Mouse (Mus musculus) stomach, postnatal 0 days (tissue): ENCODE data around the gene Nek10. TPM values are rescaled to one million over a fixed set of nuclear protein-coding genes. Genes with fewer than 3 reads are reported as not detected.
A peak's percentile ranks its signal among the peaks of the same experiment; 100 is the strongest.

Experiments
- ATAC-seq: fragments of 200-750 bp; cut with Nextera tagmentation; 2 replicates; pipeline ENCODE4 v1.8.0; 2017; ENCODE audit not compliant: low FRiP score, low TSS enrichment
- DNase-seq: peaks from one replicate; pipeline ENCODE4 v3.0.0-alpha.2; 2016; ENCODE audit warnings: low spot score
- H3K27ac ChIP-seq: fragments of 300-500 bp; sonication (generic); replicated peaks from 2 replicates; pipeline ENCODE4 v1.5.1; 2014; ENCODE audit warnings: mild to moderate bottlenecking, control low read depth
- H3K27me3 ChIP-seq: fragments of 300-500 bp; sonication (generic); 2 replicates; pipeline ENCODE4 v1.6.1; 2014; ENCODE audit warnings: low read length; ENCODE audit not compliant: control insufficient read depth, insufficient read depth
- H3K36me3 ChIP-seq: fragments of 300-500 bp; sonication (generic); 2 replicates; pipeline ENCODE4 v1.6.1; 2014; ENCODE audit warnings: low read length, mixed read lengths; ENCODE audit not compliant: control insufficient read depth, insufficient read depth
- H3K4me1 ChIP-seq: fragments of 300-500 bp; sonication (generic); replicated peaks from 2 replicates; pipeline ENCODE4 v1.6.1; 2014; ENCODE audit warnings: antibody characterized with exemption; ENCODE audit not compliant: control insufficient read depth, insufficient read depth
- H3K4me2 ChIP-seq: fragments of 300-500 bp; sonication (generic); replicated peaks from 2 replicates; pipeline ENCODE4 v1.6.1; 2014; ENCODE audit warnings: low read depth, mild to moderate bottlenecking, control low read depth, moderate library complexity
- H3K4me3 ChIP-seq: fragments of 300-500 bp; sonication (generic); 2 replicates; pipeline ENCODE4 v1.5.1; 2014; ENCODE audit warnings: low read depth, low read length, control low read depth
- H3K9ac ChIP-seq: fragments of 300-500 bp; sonication (generic); 2 replicates; pipeline ENCODE4 v1.6.1; 2014; ENCODE audit warnings: mild to moderate bottlenecking, low read length, control low read depth, mixed read lengths
- H3K9me3 ChIP-seq: fragments of 300-500 bp; sonication (generic); 2 replicates; pipeline ENCODE4 v1.6.1; 2016; ENCODE audit warnings: low read length; ENCODE audit not compliant: control insufficient read depth
- CTCF ChIP-seq: IDR thresholded peaks from 2 replicates; pipeline ENCODE4 v1.5.1; 2016; ENCODE audit warnings: antibody characterized with exemption, low read depth, mild to moderate bottlenecking, moderate library complexity
- EP300 ChIP-seq: optimal IDR thresholded peaks from 2 replicates; pipeline ENCODE3; 2016; ENCODE audit warnings: antibody characterized with exemption
- WGBS: fragments of 180-500 bp; shearing (Covaris S2); extraction: QIAGEN DNeasy Blood & Tissue Kit; methylation state at CpG from one replicate; pipeline ENCODE4 v1.1.7; 2014; 5-methylcytosine and 5-hydroxymethylcytosine counted together
- polyA plus RNA-seq: library from polyadenylated mRNA; unstranded; fragments of >200 nt; fragmentation: Nextera tagmentation; extraction: Ambion mirVana; gene quantifications from 2 replicates; pipeline ENCODE4 v1.2.1, GENCODE M21; 2015

Nek10 gene
- polyA plus RNA-seq, 1 experiment from 2014 or later, result 0.02 TPM

DNA sequence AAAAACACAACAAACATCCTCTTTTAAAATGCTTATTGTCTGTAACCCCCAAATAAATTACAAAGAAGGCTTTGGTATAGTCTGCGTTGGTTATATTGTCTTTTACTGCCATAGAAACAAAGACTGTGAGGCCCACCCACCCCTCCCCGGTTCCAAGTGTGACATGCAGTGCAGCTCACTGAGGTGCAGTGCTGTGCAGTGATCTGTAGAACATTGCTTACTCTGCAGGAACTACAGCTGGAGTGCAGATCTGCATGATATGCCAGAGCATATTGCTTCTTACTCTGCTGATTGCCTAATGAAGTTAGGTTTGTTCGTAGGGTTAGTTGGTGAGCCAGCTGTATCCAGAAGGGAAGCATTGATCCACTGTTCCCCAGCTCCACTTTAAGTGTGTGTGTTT lies 57.1 kb downstream of the Nek10 start:
- no peaks in the 10 kb centered on the region for H3K36me3 ChIP-seq
- H3K9ac ChIP-seq, result no peak overlapping the region
- no peak overlapping the region for H3K27ac ChIP-seq
- 50% methylated on average over 3 of the region's 3 CpGs for WGBS
- no peaks in the 10 kb centered on the region for H3K4me1 ChIP-seq
- no peaks in the 10 kb centered on the region for H3K27me3 ChIP-seq
- TF ChIP-seq EP300 (no peak), CTCF (no peak)
- H3K4me2 ChIP-seq, result no peak overlapping the region
- H3K9me3 ChIP-seq, result no peaks in the 10 kb centered on the region
- no peak overlapping the region for H3K4me3 ChIP-seq
- DNase-seq (no peak), ATAC-seq (no peak)

- no peak overlapping the region for H3K4me2 ChIP-seq
- H3K36me3 ChIP-seq, result no peaks in the 10 kb centered on the region
- WGBS, result 18% methylated on average over 7 of the region's 7 CpGs
- no peak overlapping the region for H3K9ac ChIP-seq
- no peak overlapping the region for H3K4me3 ChIP-seq
- no peak overlapping the region for H3K27ac ChIP-seq
- no peaks in the 10 kb centered on the region for H3K9me3 ChIP-seq
- no peaks in the 10 kb centered on the region for H3K27me3 ChIP-seq
- TF ChIP-seq CTCF, result peak; percentile 96
- no peak for TF ChIP-seq EP300
- DNase-seq, result peak; percentile 81
- peak; percentile 76 for ATAC-seq
- H3K4me1 ChIP-seq, result no peaks in the 10 kb centered on the region
Observed at GRCm38 (mm10) chr14:14863690-14864356, 60.6 kb downstream of the Nek10 start.

DNA sequence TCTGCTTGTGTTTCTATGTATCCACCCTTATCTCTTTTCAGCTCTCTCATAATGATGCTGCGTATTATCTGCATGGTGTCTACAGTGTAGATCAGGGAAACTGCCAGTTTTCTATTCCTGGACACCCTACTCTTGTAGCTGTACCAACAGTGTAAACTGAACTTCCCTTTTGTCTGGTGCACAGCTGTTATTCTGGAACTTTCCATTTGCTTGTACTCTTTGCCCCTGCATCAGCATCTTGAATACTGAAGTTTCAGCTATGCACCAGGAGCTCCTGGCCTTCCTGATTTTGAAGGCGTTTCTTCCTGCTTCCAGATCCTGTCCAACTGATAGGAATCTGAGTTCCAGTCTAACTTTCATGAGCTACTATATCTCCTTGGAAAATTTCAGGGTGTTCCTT lies 66.0 kb downstream of the Nek10 start:
- H3K9ac ChIP-seq, result no peak overlapping the region
- DNase-seq (no peak), ATAC-seq (no peak)
- H3K4me3 ChIP-seq, result no peak overlapping the region
- 72% methylated on average over 2 of the region's 2 CpGs for WGBS
- no peaks in the 10 kb centered on the region for H3K27me3 ChIP-seq
- H3K4me1 ChIP-seq, result no peaks in the 10 kb centered on the region
- no peaks in the 10 kb centered on the region for H3K36me3 ChIP-seq
- H3K27ac ChIP-seq, result no peak overlapping the region
- no peak overlapping the region for H3K4me2 ChIP-seq
- TF ChIP-seq EP300 (no peak), CTCF (no peak)
- H3K9me3 ChIP-seq, result no peaks in the 10 kb centered on the region

DNA sequence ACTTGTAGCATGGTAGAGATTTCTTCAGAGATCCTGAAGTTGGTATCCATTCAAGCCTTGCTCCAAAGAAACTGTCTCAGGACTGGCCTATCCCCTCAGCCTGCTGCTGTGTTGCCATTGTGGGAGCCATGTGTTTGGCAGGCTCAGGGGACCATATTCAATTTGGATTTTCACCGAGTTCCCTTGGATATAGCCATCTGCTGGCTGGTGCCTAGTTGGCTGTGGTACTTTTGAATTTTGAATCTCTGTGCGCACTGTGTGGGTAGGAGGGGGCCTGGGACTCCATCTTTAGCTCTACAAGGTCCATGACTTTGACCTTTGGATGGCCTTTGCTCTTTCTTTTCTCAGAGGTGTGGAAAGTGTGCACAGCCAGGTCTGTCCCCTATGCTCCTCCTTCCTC lies 66.8 kb downstream of the Nek10 start:
- DNase-seq (no peak), ATAC-seq (no peak)
- 92% methylated on average over 2 of the region's 2 CpGs for WGBS
- Histone ChIP-seq H3K9me3 (no peaks in the 10 kb centered on the region), H3K27me3 (no peaks in the 10 kb centered on the region), H3K4me2 (no peak overlapping the region), H3K27ac (no peak overlapping the region), H3K4me1 (no peaks in the 10 kb centered on the region), H3K9ac (no peak overlapping the region), H3K4me3 (no peak overlapping the region), H3K36me3 (no peaks in the 10 kb centered on the region)
- TF ChIP-seq EP300 (no peak), CTCF (no peak)

GRCm38 (mm10) chr14:14870463-14870862 lies 67.2 kb downstream of the Nek10 start:
- Histone ChIP-seq H3K9ac (no peak overlapping the region), H3K27me3 (no peaks in the 10 kb centered on the region), H3K27ac (no peak overlapping the region), H3K36me3 (no peaks in the 10 kb centered on the region), H3K4me3 (no peak overlapping the region), H3K4me2 (no peak overlapping the region), H3K9me3 (no peaks in the 10 kb centered on the region), H3K4me1 (no peaks in the 10 kb centered on the region)
- TF ChIP-seq CTCF (no peak), EP300 (no peak)
- 74% methylated on average over 3 of the region's 3 CpGs for WGBS
- no peak for DNase-seq
- ATAC-seq, result no peak

DNA sequence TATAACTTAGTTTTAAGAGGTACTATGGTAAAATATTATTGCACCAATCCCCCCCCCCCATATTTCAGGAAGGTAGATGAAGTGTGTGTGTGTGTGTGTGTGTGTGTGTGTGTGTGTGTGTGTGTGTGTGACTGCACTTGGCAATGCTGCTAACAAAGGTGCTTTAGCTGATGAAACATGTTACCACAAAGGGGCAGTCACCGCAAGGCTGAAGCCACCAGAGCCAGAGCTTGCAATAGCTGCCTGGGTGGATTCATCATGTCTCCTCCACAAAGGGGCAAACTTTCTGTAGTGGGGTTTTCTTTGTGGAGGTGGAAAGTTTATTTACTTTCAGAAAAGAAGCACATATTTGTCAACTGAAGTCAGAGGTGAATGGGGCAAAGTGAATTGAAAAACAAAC lies 67.9 kb downstream of the Nek10 start:
- TF ChIP-seq CTCF (no peak), EP300 (no peak)
- Histone ChIP-seq H3K4me3 (no peak overlapping the region), H3K27ac (no peak overlapping the region), H3K27me3 (no peaks in the 10 kb centered on the region), H3K9me3 (no peaks in the 10 kb centered on the region), H3K36me3 (no peaks in the 10 kb centered on the region), H3K4me1 (no peaks in the 10 kb centered on the region), H3K9ac (no peak overlapping the region), H3K4me2 (no peak overlapping the region)
- DNase-seq, result no peak
- no peak for ATAC-seq
- 58% methylated on average over 1 of the region's 1 CpGs for WGBS
